Mouse (Mus musculus) E14TG2a.4 (cell line): ENCODE data around the gene Snx17.

Experiments
- H3K27me3 ChIP-seq: 2 replicates; pipeline ENCODE4 v1.6.1; 2014; ENCODE audit warnings: low read length, control low read depth; ENCODE audit not compliant: insufficient read depth
- H3K36me3 ChIP-seq: 2 replicates; pipeline ENCODE4 v1.6.1; 2014; ENCODE audit warnings: low read length, control low read depth; ENCODE audit not compliant: insufficient read depth
- H3K4me1 ChIP-seq: replicated peaks from 2 replicates; pipeline ENCODE4 v1.6.1; 2014; ENCODE audit warnings: low read depth, low read length, control low read depth
- H3K4me3 ChIP-seq: replicated peaks from 2 replicates; pipeline ENCODE4 v1.5.1; 2014; ENCODE audit warnings: mild to moderate bottlenecking, low read length
- H3K9me3 ChIP-seq: 2 replicates; pipeline ENCODE4 v1.6.1; 2014; ENCODE audit warnings: low read length, control low read depth
- CTCF ChIP-seq: conservative IDR thresholded peaks from 2 replicates; pipeline ENCODE4 v1.5.1; 2014; ENCODE audit warnings: low read length
- NANOG ChIP-seq: IDR thresholded peaks from 2 replicates; pipeline ENCODE4 v1.6.1; 2014; ENCODE audit warnings: borderline replicate concordance, low read length, mixed read lengths
- POU5F1 ChIP-seq: IDR thresholded peaks from 2 replicates; pipeline ENCODE4 v1.6.1; 2014; ENCODE audit warnings: low read length, borderline replicate concordance

The Snx17 gene

DNA sequence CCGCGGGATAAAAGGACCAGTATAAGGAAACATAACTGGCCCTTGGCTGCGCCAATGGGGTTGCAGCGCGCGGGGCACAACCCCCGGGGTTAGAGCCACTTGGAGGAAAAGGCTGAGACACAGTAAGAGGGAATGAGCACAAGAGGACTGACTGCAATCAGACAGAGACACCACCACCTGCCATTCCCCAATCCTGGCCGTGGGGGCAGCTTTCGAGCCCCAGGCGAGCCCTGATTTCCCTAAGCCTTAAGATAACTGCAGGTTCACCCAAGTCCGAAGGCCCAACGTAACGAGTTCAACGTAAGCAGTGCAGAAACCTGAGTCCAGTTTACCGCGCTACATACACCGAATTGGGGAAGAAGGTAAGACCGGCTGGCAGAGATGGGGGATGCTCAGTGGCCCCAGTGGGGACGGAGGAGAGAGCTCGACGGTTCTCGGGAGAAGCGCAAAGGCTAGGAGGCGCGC, 13.7 kb upstream of the Snx17 start:
- Histone ChIP-seq H3K4me3 (peak overlapping the region; percentile 100), H3K27me3 (no peaks in the 10 kb centered on the region), H3K4me1 (peaks cover 61% of the 10 kb centered on the region), H3K9me3 (no peaks in the 10 kb centered on the region), H3K36me3 (peaks cover 34% of the 10 kb centered on the region)
- no peak for TF ChIP-seq POU5F1
- no peak for TF ChIP-seq CTCF
- TF ChIP-seq NANOG: no peak

- no peak for TF ChIP-seq NANOG
- TF ChIP-seq CTCF: no peak
- TF ChIP-seq POU5F1: no peak
Observed at GRCm38 (mm10) chr5:31179766-31180630, 13.0 kb upstream of the Snx17 start, which contains the start of the genes Gm29609 and Gtf3c2. Gene Gm29609 (minus strand): TSS chr5:31179911. Gene Gtf3c2 (minus strand): TSS chr5:31180144.

GRCm38 (mm10) chr5:31181183-31181770, 11.8 kb upstream of the Snx17 start:
- H3K4me3 ChIP-seq: peak overlapping the region; percentile 100
- H3K9me3 ChIP-seq: no peaks in the 10 kb centered on the region
- no peak for TF ChIP-seq CTCF
- peaks cover 17% of the 10 kb centered on the region for H3K36me3 ChIP-seq
- H3K4me1 ChIP-seq: peaks cover 51% of the 10 kb centered on the region
- H3K27me3 ChIP-seq: no peaks in the 10 kb centered on the region

More at GRCm38 (mm10) chr5:31179766-31180630, 13.0 kb upstream of the Snx17 start, which contains the start of the genes Gm29609 and Gtf3c2:
- Histone ChIP-seq H3K27me3 (no peaks in the 10 kb centered on the region), H3K4me1 (peaks cover 56% of the 10 kb centered on the region), H3K36me3 (peaks cover 28% of the 10 kb centered on the region), H3K9me3 (no peaks in the 10 kb centered on the region), H3K4me3 (peak within 1 kb of the TSS; percentile 100)

GRCm38 (mm10) chr5:31183678-31184077, 9.3 kb upstream of the Snx17 start:
- TF ChIP-seq NANOG: no peak
- TF ChIP-seq CTCF: no peak
- no peak for TF ChIP-seq POU5F1
- Histone ChIP-seq H3K36me3 (peaks cover 23% of the 10 kb centered on the region), H3K4me3 (no peak overlapping the region), H3K9me3 (no peaks in the 10 kb centered on the region), H3K4me1 (peaks cover 31% of the 10 kb centered on the region), H3K27me3 (no peaks in the 10 kb centered on the region)

GRCm38 (mm10) chr5:31188223-31188840, 4.7 kb upstream of the Snx17 start:
- Histone ChIP-seq H3K36me3 (peaks cover 49% of the 10 kb centered on the region), H3K27me3 (no peaks in the 10 kb centered on the region), H3K4me1 (peaks cover 34% of the 10 kb centered on the region), H3K9me3 (no peaks in the 10 kb centered on the region), H3K4me3 (no peak overlapping the region)
- TF ChIP-seq POU5F1: no peak
- peak; percentile 50 for TF ChIP-seq CTCF
- no peak for TF ChIP-seq NANOG

DNA sequence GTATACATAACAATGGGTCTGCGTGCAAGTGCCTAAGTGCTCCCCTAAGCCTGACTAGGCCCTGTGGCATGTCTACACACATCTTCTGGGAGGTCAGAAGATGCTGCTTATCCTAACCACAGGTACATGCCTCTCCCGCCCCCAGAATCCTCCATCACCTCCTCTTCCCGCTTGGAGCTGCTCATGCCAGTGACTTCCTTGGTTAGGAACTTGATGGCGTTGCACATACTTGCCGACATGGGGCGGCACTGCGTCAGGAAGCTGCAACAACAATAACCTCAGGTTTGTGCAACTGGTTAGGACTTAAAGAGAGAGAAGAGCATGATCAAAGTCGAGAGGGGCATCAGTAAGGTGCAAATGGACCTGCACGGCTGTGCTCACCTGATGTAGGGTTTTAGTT, 2.8 kb upstream of the Snx17 start:
- TF ChIP-seq POU5F1 (no peak), NANOG (no peak), CTCF (no peak)
- Histone ChIP-seq H3K4me1 (peaks cover 48% of the 10 kb centered on the region), H3K9me3 (no peaks in the 10 kb centered on the region), H3K36me3 (peaks cover 58% of the 10 kb centered on the region), H3K27me3 (no peaks in the 10 kb centered on the region), H3K4me3 (no peak overlapping the region)

DNA sequence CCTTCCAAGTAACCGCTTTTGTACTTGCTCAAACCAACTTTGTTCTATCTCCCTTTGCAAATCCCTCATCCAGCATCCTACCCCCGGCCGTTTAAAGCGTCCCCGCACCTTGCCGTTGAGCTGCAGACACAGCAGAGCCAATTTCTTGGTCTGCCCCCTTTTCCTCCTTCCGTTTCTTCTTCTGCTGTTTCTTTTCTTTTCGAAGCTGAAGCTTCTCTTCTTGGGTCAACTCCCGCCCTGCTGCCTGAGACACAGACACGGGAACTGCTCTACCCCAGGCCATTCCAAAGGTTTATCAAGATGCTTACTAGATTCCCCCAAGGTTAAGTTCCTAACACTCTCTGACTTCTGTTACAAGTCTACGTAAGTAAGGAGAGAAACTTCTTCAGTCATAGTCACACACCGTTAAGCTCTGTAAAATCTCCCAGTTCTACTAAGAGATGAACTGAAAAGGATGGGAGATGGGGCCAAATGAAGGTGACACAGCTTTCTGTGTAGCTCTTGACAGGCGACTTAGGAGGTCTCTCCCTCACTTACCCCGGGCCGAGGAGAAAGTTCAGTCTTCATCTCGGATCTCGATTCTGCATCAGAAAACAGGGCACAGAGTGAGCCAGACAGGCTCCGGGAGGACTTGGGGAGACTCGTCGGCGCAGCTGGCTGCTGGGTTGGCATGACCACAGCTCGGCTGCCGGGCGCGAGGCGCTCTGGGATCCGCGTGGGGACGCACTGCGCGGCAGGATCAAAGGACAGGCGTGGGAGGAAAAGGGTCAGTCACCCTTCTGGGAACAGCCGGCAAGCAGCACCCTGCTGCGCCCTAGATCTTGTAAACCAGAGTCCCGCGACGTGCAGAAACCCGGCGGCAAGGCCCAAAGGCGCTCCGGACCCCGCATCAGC, 735 bp upstream of the Snx17 start:
- TF ChIP-seq CTCF: no peak
- no peak for TF ChIP-seq NANOG
- TF ChIP-seq POU5F1: no peak
- Histone ChIP-seq H3K4me1 (peaks cover 69% of the 10 kb centered on the region), H3K27me3 (no peaks in the 10 kb centered on the region), H3K9me3 (no peaks in the 10 kb centered on the region), H3K36me3 (peaks cover 73% of the 10 kb centered on the region), H3K4me3 (peak overlapping the region; percentile 99)
